In the genomic region with DNA sequence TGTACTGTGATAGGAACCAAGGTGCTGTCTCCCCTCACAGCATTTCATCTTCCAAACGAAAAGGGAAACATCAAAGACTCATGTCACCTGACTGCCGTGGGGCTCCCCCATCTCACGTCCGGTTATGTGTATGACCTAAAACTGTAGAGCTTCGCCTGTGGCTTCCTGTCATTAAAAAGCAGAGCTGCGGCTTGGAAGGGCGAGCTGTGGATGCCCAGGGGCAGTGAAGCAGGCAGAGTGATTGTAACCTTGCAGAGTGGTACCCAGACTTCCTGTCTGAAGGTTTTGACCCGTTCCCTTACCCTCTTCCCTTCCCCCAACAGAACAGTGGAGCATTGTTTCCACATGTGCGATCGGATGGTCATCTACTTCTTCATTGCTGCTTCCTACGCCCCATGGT, we compare ENCODE assay signal across 11 mouse cellular contexts. TPM values are rescaled to one million over a fixed set of nuclear protein-coding genes. Genes with fewer than 3 reads are reported as not detected.
DNase-seq lines count a peak whose midpoint lies in the region; ATAC-seq lines count a peak whose summit lies in the region.
"Had no signal": no experiment of that assay in that cellular context is flagged by ENCODE, and none has a peak within 500 bp of the region (broad histone marks: within the 10 kb centered on the region; RNA-seq: fewer than 3 reads in every experiment).

No protein-coding gene starts in this region.

- peak; percentile 97 for ATAC-seq in inflammation-experienced regulatory T-cells, adult 6 months
- ATAC-seq: forebrain, embryonic 13.5 days had no signal

- peak; percentile 44 for DNase-seq in spleen, adult 12 weeks (ENCODE audit: low spot score)
- no peak for DNase-seq in spleen, postnatal 4 days (ENCODE audit: low spot score in 2 of 2)
- DNase-seq in CD8-positive naive resting alpha-beta T cell, adult 2 months (ENCODE audit: low read depth in 2 of 2, low spot score in 2 of 2), result peak; percentile 34 to 44
- DNase-seq in thymus, postnatal 25 days, result peak; percentile 37
- DNase-seq in adrenal gland, postnatal 14 days, result no peak
- no peak for DNase-seq in layer of hippocampus, adult 9-11 months
- DNase-seq: kidney, postnatal 10 days; left cerebral cortex, postnatal 4 days; midbrain, embryonic 14.5 days had no signal

RNA-seq across cellular contexts. Expression of gene Mmd, which starts 14.9 kb away (rescaled TPM):
- polyA plus RNA-seq in inflammation-experienced regulatory T-cells, adult 6 months (2017; shearing (Covaris generic)), result 10 to 100 TPM; 29.9 to 31.2 (median 30.7) TPM
- 68.3 and 87.3 TPM in 2 replicates for total RNA-seq in adrenal gland, postnatal 14 days (2021)

Comparison
In these comparisons a context has a peak if more than half of its experiments do, and no peak if none do; other contexts are left out.
1. DNase-seq: peak in spleen, adult 12 weeks (single experiment), CD8-positive naive resting alpha-beta T cell, adult 2 months (2 of 2) and thymus, postnatal 25 days (single experiment); none in spleen, postnatal 4 days (0 of 2), adrenal gland, postnatal 14 days (single experiment) and layer of hippocampus, adult 9-11 months (single experiment).